Mouse (Mus musculus) intestine, embryonic 14.5 days (tissue): ENCODE data around the gene Oaz1. TPM values are rescaled to one million over a fixed set of nuclear protein-coding genes. Genes with fewer than 3 reads are reported as not detected.
"Not testable (repeated sequence)": the region's sequence is repeated elsewhere in the genome, so short reads cannot be mapped to it uniquely, and the experiment has no call there.

Experiments
- ATAC-seq: fragments of 200-750 bp; cut with Nextera tagmentation; replicated peaks from 2 replicates; pipeline ENCODE4 v1.8.0; 2017; ENCODE audit warnings: low read depth, moderate number of reproducible peaks, moderate TSS enrichment, moderate library complexity; ENCODE audit not compliant: low FRiP score, low TSS enrichment
- DNase-seq: peaks from one replicate; pipeline ENCODE4 v3.0.0-alpha.2; 2018; ENCODE audit warnings: low spot score
- H3K27ac ChIP-seq: fragments of 300-500 bp; sonication (generic); 2 replicates; pipeline ENCODE4 v1.5.1; 2014; ENCODE audit warnings: low read depth, mild to moderate bottlenecking, control low read depth
- H3K27me3 ChIP-seq: fragments of 300-500 bp; sonication (generic); replicated peaks from 2 replicates; pipeline ENCODE4 v1.6.1; 2014; ENCODE audit warnings: low read length, control low read depth; ENCODE audit not compliant: control insufficient read depth, insufficient read depth
- H3K36me3 ChIP-seq: fragments of 300-500 bp; sonication (generic); 2 replicates; pipeline ENCODE4 v1.6.1; 2014; ENCODE audit warnings: low read length, control low read depth; ENCODE audit not compliant: control insufficient read depth, insufficient read depth
- H3K4me1 ChIP-seq: fragments of 300-500 bp; sonication (generic); replicated peaks from 2 replicates; pipeline ENCODE4 v1.6.1; 2014; ENCODE audit warnings: low read length, control low read depth, mixed read lengths; ENCODE audit not compliant: control insufficient read depth, insufficient read depth
- H3K4me2 ChIP-seq: fragments of 300-500 bp; sonication (generic); 2 replicates; pipeline ENCODE4 v1.6.1; 2014; ENCODE audit warnings: low read length
- H3K4me3 ChIP-seq: fragments of 300-500 bp; sonication (generic); 2 replicates; pipeline ENCODE4 v1.5.1; 2014; ENCODE audit warnings: low read depth, low read length, control low read depth, mixed read lengths
- H3K9ac ChIP-seq: fragments of 300-500 bp; sonication (generic); 2 replicates; pipeline ENCODE4 v1.6.1; 2014; ENCODE audit warnings: mild to moderate bottlenecking, low read length
- H3K9me3 ChIP-seq: fragments of 300-500 bp; sonication (generic); 2 replicates; pipeline ENCODE4 v1.6.1; 2016; ENCODE audit warnings: low read length, control low read depth; ENCODE audit not compliant: control insufficient read depth
- WGBS: fragments of 180-500 bp; shearing (Covaris S2); extraction: QIAGEN DNeasy Blood & Tissue Kit; methylation state at CpG from one replicate; pipeline ENCODE4 v1.1.7; 2014; 5-methylcytosine and 5-hydroxymethylcytosine counted together
- polyA plus RNA-seq: library from polyadenylated mRNA; unstranded; fragments of >200 nt; fragmentation: Nextera tagmentation; extraction: Ambion mirVana; gene quantifications from 2 replicates; pipeline ENCODE4 v1.2.1, GENCODE M21; 2014

Gene Oaz1
- polyA plus RNA-seq, 1 experiment from 2014 or later, result 1,692 TPM

DNA sequence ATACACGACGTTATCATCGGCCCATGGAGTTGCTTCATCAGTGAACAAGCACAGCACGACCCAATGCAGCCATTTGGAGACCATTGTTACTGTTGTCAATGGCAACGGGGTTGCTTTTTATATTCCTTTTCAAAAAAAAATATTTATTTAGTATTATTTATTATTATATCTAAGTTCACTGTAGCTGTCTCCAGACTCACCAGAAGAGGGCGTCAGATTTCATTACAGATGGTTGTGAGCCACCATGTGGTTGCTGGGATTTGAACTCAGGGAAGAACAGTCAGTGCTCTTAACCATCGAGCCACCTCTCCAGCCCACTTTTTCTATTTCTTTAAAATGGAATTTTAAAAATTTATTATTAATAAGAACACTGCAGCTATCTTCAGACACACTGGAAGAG lies 11.7 kb upstream of the Oaz1 start:
- no peak for DNase-seq
- Histone ChIP-seq H3K9ac (no peak overlapping the region), H3K4me3 (no peak overlapping the region), H3K27me3 (0 out of 2 replicates have a peak, but pooled peaks cover 4% of the 10 kb centered on the region), H3K36me3 (no peaks in the 10 kb centered on the region), H3K4me2 (no peak overlapping the region), H3K27ac (no peak overlapping the region), H3K4me1 (no peaks in the 10 kb centered on the region), H3K9me3 (no peaks in the 10 kb centered on the region)
- ATAC-seq, result no peak
- WGBS, result 62% methylated on average over 7 of the region's 7 CpGs

DNA sequence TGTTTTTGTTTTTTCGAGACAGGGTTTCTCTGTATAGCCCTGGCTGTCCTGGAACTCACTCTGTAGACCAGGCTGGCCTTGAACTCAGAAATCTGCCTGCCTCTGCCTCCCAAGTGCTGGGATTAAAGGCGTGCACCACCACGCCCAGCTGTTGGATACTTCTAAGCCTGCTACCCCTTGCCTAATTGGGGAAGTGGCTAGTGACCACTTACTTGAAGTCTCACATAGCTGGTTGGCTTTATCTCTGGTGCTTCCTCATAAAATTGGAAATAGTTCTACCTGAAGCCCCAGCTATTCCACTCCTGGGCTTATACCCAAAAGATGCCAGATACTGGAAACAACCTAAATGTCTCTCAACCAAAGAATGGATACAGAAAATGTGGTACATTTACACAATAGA lies 10.2 kb upstream of the Oaz1 start:
- not testable (repeated sequence) for H3K27ac ChIP-seq, H3K4me2 ChIP-seq, ATAC-seq, H3K9ac ChIP-seq, DNase-seq, H3K4me1 ChIP-seq, H3K4me3 ChIP-seq, H3K9me3 ChIP-seq, H3K36me3 ChIP-seq, H3K27me3 ChIP-seq
- WGBS, result 66% methylated on average over 3 of the region's 3 CpGs

DNA sequence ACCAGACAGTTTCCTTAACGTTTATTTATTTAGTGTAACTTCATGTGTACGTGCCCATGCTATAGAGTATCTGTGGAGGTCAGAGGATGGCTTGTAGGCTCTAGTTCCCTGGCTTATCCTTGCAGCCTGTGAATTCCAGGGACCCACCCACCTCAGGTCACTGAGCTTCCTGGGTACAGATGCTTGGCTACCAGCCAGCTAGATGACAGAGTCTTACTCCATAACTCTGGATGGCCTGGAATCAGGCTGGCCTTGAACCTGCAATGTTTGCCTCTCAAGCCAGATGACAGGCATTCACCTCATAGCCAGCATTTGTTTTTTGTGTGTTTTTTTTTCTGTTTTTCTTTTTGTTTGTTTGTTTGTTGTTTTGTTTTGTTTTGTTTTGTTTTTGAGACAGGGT lies 9.3 kb upstream of the Oaz1 start:
- ATAC-seq (no peak), DNase-seq (no peak)
- Histone ChIP-seq H3K4me3 (no peak overlapping the region), H3K4me2 (no peak overlapping the region), H3K36me3 (no peaks in the 10 kb centered on the region), H3K27me3 (no peaks in the 10 kb centered on the region), H3K9ac (no peak overlapping the region), H3K9me3 (no peaks in the 10 kb centered on the region), H3K4me1 (no peaks in the 10 kb centered on the region), H3K27ac (no peak overlapping the region)
- 50% methylated on average over 2 of the region's 2 CpGs for WGBS

DNA sequence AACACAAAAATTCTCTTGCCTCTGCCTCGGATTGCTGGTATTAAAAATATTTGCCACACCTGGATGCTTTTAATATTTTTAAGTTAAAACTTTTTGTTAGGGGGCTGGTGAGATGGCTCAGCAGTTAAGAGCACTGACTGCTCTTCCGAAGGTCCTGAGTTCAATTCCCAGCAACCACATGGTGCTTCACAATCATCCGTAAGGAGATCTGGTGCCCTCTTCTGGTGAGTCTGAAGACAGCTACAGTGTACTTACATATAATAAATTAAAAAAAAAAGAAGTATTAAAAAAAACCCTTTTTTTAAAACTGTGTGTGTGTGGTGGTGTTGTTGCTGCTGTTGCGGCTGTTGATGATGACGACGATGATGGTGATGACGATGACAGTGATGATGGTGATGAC lies 8.5 kb upstream of the Oaz1 start:
- not testable (repeated sequence) for H3K27ac ChIP-seq, H3K27me3 ChIP-seq, ATAC-seq, H3K4me2 ChIP-seq, H3K4me3 ChIP-seq, H3K9ac ChIP-seq, H3K36me3 ChIP-seq, DNase-seq, H3K4me1 ChIP-seq, H3K9me3 ChIP-seq
- 85% methylated on average over 7 of the region's 7 CpGs for WGBS

DNA sequence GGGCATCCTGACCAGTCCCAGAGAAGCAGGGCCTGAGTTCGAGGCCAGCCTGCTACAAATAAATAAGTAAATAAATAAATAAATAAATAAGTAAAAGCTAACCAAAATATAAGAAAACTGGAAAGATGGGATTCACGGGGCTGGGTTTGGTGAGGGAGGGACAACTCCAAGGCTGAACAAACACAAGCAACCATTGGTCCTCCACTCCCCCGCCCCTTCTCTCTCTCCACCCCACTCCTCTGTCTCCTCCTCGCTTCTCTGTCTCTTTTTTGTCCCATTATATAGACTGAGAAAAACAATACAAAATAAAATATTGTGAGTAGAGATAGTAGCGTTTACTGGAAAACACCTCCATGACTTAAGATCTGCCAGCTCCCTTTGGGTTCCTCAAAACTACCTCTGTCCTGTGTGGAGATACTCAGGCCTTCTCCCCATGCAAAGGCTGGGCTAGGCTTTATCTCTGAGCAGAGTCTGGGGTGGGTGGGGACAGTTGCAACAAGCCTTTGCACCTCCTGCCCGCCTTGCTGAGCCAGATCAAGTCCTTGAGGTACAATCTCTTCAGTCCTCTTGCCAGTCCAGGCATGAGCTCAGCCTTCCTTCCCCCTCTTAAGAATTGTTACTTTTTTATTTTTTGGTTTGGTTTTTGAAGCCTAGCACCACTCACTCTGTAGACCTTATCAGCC lies 7.7 kb upstream of the Oaz1 start:
- H3K4me3 ChIP-seq, result no peak overlapping the region
- H3K27me3 ChIP-seq, result no peaks in the 10 kb centered on the region
- ATAC-seq (no peak), DNase-seq (no peak)
- no peaks in the 10 kb centered on the region for H3K4me1 ChIP-seq
- H3K9ac ChIP-seq, result no peak overlapping the region
- H3K4me2 ChIP-seq, result no peak overlapping the region
- no peak overlapping the region for H3K27ac ChIP-seq
- no peaks in the 10 kb centered on the region for H3K36me3 ChIP-seq
- 51% methylated on average over 6 of the region's 6 CpGs for WGBS
- H3K9me3 ChIP-seq, result no peaks in the 10 kb centered on the region

DNA sequence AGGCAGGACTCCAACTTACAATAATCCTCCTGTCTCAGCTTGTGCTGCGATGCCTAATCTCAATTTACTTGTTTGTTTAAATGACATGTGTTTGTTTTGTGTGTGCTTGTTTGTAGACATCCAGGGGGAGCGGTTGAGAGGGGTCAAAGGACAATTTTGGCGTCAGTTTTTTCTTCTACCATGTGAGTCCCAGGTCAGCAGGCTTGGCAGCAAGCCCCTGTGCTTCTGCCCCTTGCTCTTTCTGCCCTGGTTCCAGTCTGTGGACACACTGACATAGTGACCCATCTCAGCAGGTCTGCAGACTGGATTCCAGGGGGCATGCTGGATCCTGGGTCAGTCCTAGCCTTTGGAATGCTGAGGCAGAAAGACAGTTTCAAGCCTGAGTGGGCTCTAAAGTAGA lies 7.0 kb upstream of the Oaz1 start:
- 47% methylated on average over 3 of the region's 3 CpGs for WGBS
- no peaks in the 10 kb centered on the region for H3K4me1 ChIP-seq
- H3K9ac ChIP-seq, result no peak overlapping the region
- no peaks in the 10 kb centered on the region for H3K36me3 ChIP-seq
- DNase-seq (no peak), ATAC-seq (no peak)
- no peak overlapping the region for H3K4me3 ChIP-seq
- no peaks in the 10 kb centered on the region for H3K27me3 ChIP-seq
- no peak overlapping the region for H3K27ac ChIP-seq
- H3K9me3 ChIP-seq, result no peaks in the 10 kb centered on the region
- H3K4me2 ChIP-seq, result no peak overlapping the region

DNA sequence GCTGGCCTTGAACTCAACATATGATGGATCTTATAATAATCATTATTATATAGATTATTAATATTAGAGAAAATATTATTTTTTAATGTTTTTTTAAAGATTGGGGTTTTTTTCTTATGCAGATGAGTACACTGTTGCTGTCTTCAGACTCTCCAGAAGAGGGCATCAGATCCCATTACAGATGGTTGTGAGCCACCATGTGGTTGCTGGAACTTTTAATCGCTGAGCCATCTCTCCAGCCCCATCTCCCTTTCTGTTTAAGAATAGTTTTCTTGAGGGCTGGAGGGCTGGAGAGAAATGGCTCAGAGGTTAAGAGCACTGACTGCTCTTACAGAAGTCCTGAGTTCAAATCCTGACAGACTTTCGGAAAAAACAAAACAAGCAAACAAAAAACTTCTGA lies 4.5 kb upstream of the Oaz1 start:
- no peaks in the 10 kb centered on the region for H3K4me1 ChIP-seq
- H3K9me3 ChIP-seq, result no peaks in the 10 kb centered on the region
- no peak for ATAC-seq
- no peaks in the 10 kb centered on the region for H3K27me3 ChIP-seq
- no peak overlapping the region for H3K4me2 ChIP-seq
- WGBS, result 45% methylated on average over 2 of the region's 2 CpGs
- H3K36me3 ChIP-seq, result no peaks in the 10 kb centered on the region
- DNase-seq, result no peak
- no peak overlapping the region for H3K27ac ChIP-seq
- no peak overlapping the region for H3K9ac ChIP-seq
- no peak overlapping the region for H3K4me3 ChIP-seq

DNA sequence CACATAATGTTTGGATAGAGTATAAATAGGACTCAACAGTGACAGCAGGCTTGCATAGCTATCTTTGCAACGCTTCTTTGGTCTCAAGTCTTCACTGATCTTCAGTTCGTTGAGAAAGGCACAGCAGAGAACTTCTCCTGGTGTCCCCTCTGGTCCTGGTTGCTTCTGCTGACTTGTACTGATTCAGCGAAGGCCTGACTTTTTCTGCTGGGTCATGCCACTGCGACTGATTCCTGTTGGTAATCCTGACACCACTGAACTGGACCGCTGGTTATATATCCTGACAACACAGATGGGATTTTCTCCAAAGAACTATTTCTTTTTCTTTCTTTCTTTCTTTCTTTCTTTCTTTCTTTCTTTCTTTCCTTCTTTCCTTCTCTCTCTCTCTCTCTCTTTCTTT lies 3.9 kb upstream of the Oaz1 start:
- Histone ChIP-seq H3K4me3 (no peak overlapping the region), H3K36me3 (no peaks in the 10 kb centered on the region), H3K9me3 (no peaks in the 10 kb centered on the region), H3K4me1 (no peaks in the 10 kb centered on the region), H3K27me3 (no peaks in the 10 kb centered on the region), H3K27ac (no peak overlapping the region), H3K4me2 (no peak overlapping the region), H3K9ac (no peak overlapping the region)
- DNase-seq, result no peak
- WGBS, result 87% methylated on average over 5 of the region's 5 CpGs
- ATAC-seq, result no peak

DNA sequence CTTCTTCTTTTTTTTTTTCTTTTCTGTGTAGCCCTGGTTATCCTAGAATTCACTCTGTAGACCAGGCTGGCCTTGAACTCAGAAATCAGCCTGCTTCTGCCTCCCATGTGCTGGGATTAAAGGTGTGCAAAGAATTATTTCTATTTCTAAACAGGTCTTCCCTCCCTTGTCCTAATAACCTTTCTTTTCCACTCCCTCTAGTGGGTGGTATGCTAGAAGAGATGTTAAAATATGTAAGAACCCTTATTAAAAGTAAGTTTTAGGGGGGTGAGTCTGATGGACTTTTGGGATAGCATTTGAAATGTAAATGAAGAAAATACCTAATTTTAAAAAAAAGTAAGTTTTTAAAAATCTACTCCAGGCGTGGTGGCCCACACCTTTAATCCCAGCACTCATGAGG lies 3.1 kb upstream of the Oaz1 start:
- H3K27me3 ChIP-seq, result no peaks in the 10 kb centered on the region
- no peak overlapping the region for H3K4me3 ChIP-seq
- 0 out of 2 replicates have a peak, but pooled peaks cover under 1% of the 10 kb centered on the region for H3K36me3 ChIP-seq
- no peak overlapping the region for H3K4me2 ChIP-seq
- 92% methylated on average over 1 of the region's 1 CpGs for WGBS
- H3K27ac ChIP-seq, result no peak overlapping the region
- H3K9ac ChIP-seq, result no peak overlapping the region
- DNase-seq (no peak), ATAC-seq (no peak)
- H3K4me1 ChIP-seq, result peaks cover 5% of the 10 kb centered on the region; the same call in 1 of the 2 replicates
- H3K9me3 ChIP-seq, result no peaks in the 10 kb centered on the region
